Mouse (Mus musculus) gastrocnemius, postnatal 36 days (tissue): ENCODE measurements around the gene Pdxdc1. TPM values are rescaled to one million over a fixed set of nuclear protein-coding genes. Genes with fewer than 3 reads are reported as not detected.
"Not testable (repeated sequence)": the region's sequence is repeated elsewhere in the genome, so short reads cannot be mapped to it uniquely, and the experiment has no call there.

Source experiments
- DNase-seq, 2 experiments: peaks; one replicate each; pipeline ENCODE4 v3.0.0; 2022
- intact Hi-C: fragments of 180-260 bp; cut with DNase I; formaldehyde crosslinking; loops from one replicate; pipeline ENCODE4 v1.15.1; 2025
- microRNA-seq, 2 experiments: library from miRNA; unstranded; fragments of <30 nt; microRNA quantifications; one replicate each; pipeline ENCODE4 v1.2.0; 2021
- total RNA-seq, 2 experiments: library from RNA; stranded (reverse); gene quantifications; 2 replicates each; pipeline ENCODE4 v1.2.3; 2021

Gene Pdxdc1
- total RNA-seq, 2 experiments from 2014 or later = 41.9 to 45.6 TPM

GRCm38 (mm10) chr16:13820771-13821170 is 82.2 kb downstream of the Pdxdc1 start:
- intact Hi-C loops = no loop called here

DNA sequence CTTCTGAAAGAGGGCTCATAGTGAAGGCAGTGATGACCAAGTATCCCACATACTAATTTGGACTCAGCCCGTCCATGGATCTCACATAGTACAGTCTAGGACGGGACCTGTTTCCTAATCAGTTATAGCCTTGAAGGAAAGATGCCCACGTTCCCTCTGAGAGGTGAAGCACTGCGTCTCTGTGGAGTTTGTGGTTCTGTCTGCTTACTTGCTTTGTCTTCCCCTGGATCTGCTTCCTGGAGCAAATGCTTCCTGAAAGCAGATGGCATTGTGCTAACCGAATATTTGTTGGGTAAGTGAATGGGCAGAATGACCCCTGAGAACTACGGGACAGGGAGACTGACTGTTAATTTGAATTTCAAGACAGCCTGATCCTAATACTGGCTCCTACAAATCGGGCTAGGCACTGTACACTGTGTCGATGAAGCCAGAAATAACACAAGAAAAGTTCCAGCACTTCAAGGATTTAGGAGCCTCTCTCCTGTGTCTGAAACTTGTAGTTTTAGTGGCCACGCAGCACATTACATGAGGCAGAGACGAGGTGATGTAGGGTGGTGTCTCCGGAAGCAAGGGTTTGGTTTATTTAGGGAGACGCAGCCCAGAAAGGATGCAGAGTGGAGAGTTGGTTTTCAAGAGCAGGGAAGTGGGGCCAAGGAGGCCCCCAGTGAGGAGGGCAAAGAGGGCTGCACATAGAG is 83.0 kb downstream of the Pdxdc1 start:
- no peak for DNase-seq
- intact Hi-C loops = loop anchor here (5.0 kb wide), 2 partner anchors 38 to 342 kb away; partner anchors contain the start of genes Marf1, Nde1 and Rrn3

More at GRCm38 (mm10) chr16:13820771-13821170, 82.2 kb downstream of the Pdxdc1 start:
- no peak for DNase-seq

DNA sequence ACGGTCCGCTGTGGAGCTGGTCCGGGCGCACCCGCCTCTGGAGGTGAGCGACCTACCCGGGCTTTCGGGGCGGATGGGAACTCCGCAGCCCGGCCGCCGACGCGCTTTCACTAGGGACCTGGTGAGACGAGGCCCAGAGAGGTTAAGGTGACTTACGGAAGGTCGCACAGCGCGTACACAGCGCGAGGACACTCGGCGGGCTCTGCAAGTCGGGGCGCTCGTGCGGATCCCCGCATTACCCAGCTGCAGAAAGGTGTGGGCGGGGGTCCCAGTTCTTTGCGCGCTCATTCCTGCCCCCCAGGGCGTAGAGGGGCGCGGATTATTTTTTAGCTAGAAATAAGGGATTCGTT is 83.6 kb downstream of the Pdxdc1 start:
- no peak for DNase-seq
- intact Hi-C loops = loop anchor here (5.0 kb wide), 2 partner anchors 37 to 343 kb away; partner anchors contain the start of genes Marf1, Nde1 and Rrn3

- DNase-seq = peak; percentile 97
- intact Hi-C loops = loop anchor here (5.0 kb wide), 2 partner anchors 36 to 344 kb away; partner anchors contain the start of genes Marf1, Nde1 and Rrn3
These were observed 84.2 kb downstream of the Pdxdc1 start, which contains the start of gene Ntan1 for GRCm38 (mm10) chr16:13818560-13819393. Gene Ntan1, plus strand, starts transcription at chr16:13818845.

- intact Hi-C loops = no loop called here
These were observed 89.7 kb downstream of the Pdxdc1 start for GRCm38 (mm10) chr16:13813200-13813599.

GRCm38 (mm10) chr16:13812152-13812551 is 90.8 kb downstream of the Pdxdc1 start:
- no peak for DNase-seq
- intact Hi-C loops = no loop called here

More at GRCm38 (mm10) chr16:13813200-13813599, 89.7 kb downstream of the Pdxdc1 start:
- no peak for DNase-seq

DNA sequence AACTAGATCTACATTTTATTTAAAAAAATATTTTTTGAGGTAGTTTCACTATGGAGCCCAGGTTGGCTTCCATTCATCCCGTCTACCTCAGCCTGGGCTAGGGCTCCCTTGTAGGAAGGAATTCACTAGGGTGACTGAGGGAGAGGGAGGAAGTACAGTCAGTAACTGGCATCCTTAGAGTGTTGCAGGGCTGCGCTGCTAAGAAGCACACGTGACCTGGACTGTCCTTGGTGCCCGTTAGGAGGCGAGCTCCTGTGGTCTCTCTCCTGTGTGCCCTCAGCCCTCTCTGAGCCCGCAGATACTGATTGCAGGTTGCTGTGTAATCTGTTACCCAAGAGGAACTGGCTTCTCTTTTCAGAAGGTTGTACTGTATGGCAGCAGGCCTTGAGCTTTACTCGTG is 94.5 kb downstream of the Pdxdc1 start:
- intact Hi-C loops = no loop called here
- DNase-seq = no peak

DNA sequence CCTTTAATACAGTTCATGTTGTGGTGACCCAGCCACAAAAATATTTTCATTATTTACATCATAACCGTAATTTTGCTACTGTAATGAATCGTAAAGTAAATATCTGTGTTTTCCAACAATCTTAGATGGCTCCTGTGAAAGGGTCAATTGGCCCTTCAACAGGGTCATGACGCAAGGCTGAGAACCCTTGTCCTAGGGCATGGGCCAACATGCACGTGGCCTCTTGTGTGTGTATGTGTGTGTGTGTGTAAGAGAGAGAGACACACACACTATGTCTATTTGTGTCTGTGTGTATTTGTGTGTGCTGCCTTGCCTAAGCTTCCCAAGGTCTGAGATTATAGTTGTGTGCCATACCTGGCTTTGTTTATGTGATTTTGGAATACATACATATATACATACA is 95.3 kb downstream of the Pdxdc1 start:
- no peak for DNase-seq
- intact Hi-C loops = no loop called here

- intact Hi-C loops = no loop called here
- no peak for DNase-seq
These were observed 98.3 kb downstream of the Pdxdc1 start for GRCm38 (mm10) chr16:13804666-13805065.

GRCm38 (mm10) chr16:13801231-13801630 is 101.7 kb downstream of the Pdxdc1 start:
- intact Hi-C loops = no loop called here

GRCm38 (mm10) chr16:13796746-13797175 is 106.2 kb downstream of the Pdxdc1 start:
- intact Hi-C loops = loop anchor here (10.0 kb wide), 2 partner anchors 58 to 328 kb away; no protein-coding TSS in a partner anchor
- no peak for DNase-seq

More at GRCm38 (mm10) chr16:13801231-13801630, 101.7 kb downstream of the Pdxdc1 start:
- no peak for DNase-seq

DNA sequence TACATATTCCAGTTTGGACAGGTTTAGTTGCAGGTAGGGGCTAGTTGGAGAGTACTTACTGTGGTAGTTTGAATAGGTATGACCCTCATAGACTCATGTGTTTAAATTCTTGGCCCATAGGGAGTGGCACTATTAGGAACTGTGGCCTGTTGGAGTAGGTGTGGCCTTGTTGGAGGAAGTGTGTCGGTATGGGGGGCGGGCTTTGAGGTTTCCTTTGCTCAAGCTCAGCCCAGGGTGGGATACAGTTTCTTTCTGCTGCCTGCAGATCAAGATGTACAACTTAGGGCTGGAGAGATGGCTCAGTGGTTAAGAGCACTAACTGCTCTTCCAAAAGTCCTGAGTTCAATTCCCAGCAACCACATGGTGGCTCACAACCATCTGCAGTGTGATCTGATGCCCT is 109.5 kb downstream of the Pdxdc1 start:
- intact Hi-C loops = loop anchor here (10.0 kb wide), 2 partner anchors 61 to 331 kb away; no protein-coding TSS in a partner anchor
- DNase-seq = not testable (repeated sequence)

- intact Hi-C loops = no loop called here
- no peak for DNase-seq
These were observed 117.0 kb downstream of the Pdxdc1 start for GRCm38 (mm10) chr16:13785932-13786331.

Small RNA genes lying within 50 kb of the gene (microRNA-seq; reads per million reads assigned to microRNA genes)
- gene Gm27734 = 0 reads per million in 2 experiments

Other genes starting within 250 kb of the Pdxdc1 start
- 1 to 10 TPM; 5.5 to 7.5 TPM for gene Parn, start 235.0 kb downstream of the Pdxdc1 start, total RNA-seq
- gene Bfar, start 231.3 kb downstream of the Pdxdc1 start, total RNA-seq = 10 to 100 TPM; 29.7 to 35.0 TPM
- gene 3110001I22Rik, start 231.2 kb downstream of the Pdxdc1 start, total RNA-seq = 1 to 10 TPM; 1.5 to 2.2 TPM
- not detected for gene Pla2g10, start 172.1 kb downstream of the Pdxdc1 start, total RNA-seq
- gene Rrn3, start 122.4 kb downstream of the Pdxdc1 start, total RNA-seq = 10 to 100 TPM; 29.9 to 32.7 TPM
- gene Ntan1, start 84.3 kb downstream of the Pdxdc1 start, total RNA-seq = 10 to 100 TPM; 37.3 to 39.9 TPM
- under 1 TPM; 0.49 to 0.69 TPM for gene Mpv17l, start within 50 bp of the Pdxdc1 start, total RNA-seq
- gene 2900011O08Rik, start 83.5 kb upstream of the Pdxdc1 start, total RNA-seq = not detected
- gene Ifitm7, start 83.8 kb upstream of the Pdxdc1 start, total RNA-seq = not detected